Mouse (Mus musculus) embryonic facial prominence, embryonic 12.5 days (tissue): ENCODE results near the gene Fcgrt. TPM values are rescaled to one million over a fixed set of nuclear protein-coding genes. Genes with fewer than 3 reads are reported as not detected.

Source experiments
- ATAC-seq: fragments of 200-750 bp; cut with Nextera tagmentation; 2 replicates; pipeline ENCODE4 v1.8.0; 2017; ENCODE audit not compliant: insufficient number of reproducible peaks, insufficient read depth, low FRiP score, low TSS enrichment
- H3K27ac ChIP-seq: fragments of 300-500 bp; sonication (generic); 2 replicates; pipeline ENCODE4 v1.5.1; 2016; ENCODE audit warnings: mild to moderate bottlenecking
- H3K27me3 ChIP-seq: fragments of 300-500 bp; sonication (generic); 2 replicates; pipeline ENCODE4 v1.6.1; 2016; ENCODE audit warnings: mild to moderate bottlenecking, moderate library complexity
- H3K36me3 ChIP-seq: fragments of 300-500 bp; sonication (generic); 2 replicates; pipeline ENCODE4 v1.6.1; 2016; ENCODE audit warnings: mild to moderate bottlenecking
- H3K4me1 ChIP-seq: fragments of 300-500 bp; sonication (generic); 2 replicates; pipeline ENCODE4 v1.6.1; 2016
- H3K4me2 ChIP-seq: fragments of 300-500 bp; sonication (generic); replicated peaks from 2 replicates; pipeline ENCODE4 v1.6.1; 2016; ENCODE audit warnings: mild to moderate bottlenecking, moderate library complexity
- H3K4me3 ChIP-seq: fragments of 300-500 bp; sonication (generic); 2 replicates; pipeline ENCODE4 v1.5.1; 2016; ENCODE audit warnings: mild to moderate bottlenecking
- H3K9ac ChIP-seq: fragments of 300-500 bp; sonication (generic); 2 replicates; pipeline ENCODE4 v1.6.1; 2016; ENCODE audit warnings: mild to moderate bottlenecking, moderate library complexity
- H3K9me3 ChIP-seq: fragments of 300-500 bp; sonication (generic); 2 replicates; pipeline ENCODE4 v1.6.1; 2016; ENCODE audit warnings: mild to moderate bottlenecking, moderate library complexity
- WGBS: fragments of 180-500 bp; shearing (Covaris S2); methylation state at CpG from one replicate; pipeline ENCODE4 v1.1.7; 2016; 5-methylcytosine and 5-hydroxymethylcytosine counted together
- polyA plus RNA-seq: library from polyadenylated mRNA; unstranded; fragments of >200 nt; fragmentation: Nextera tagmentation; extraction: Ambion mirVana; gene quantifications from 2 replicates; pipeline ENCODE4 v1.2.1, GENCODE M21; 2016

Gene Fcgrt
- polyA plus RNA-seq, 1 experiment from 2014 or later: 26.0 TPM

- ATAC-seq: peak; percentile 86
- WGBS: under 1% methylated on average over 16 of the region's 16 CpGs
These were observed 11.6 kb downstream of the Fcgrt start, which contains the start of gene Rcn3 for GRCm38 (mm10) chr7:45092048-45092447. TSS of gene Rcn3 (minus strand) at chr7:45092221.

GRCm38 (mm10) chr7:45091001-45091990 lies 12.4 kb downstream of the Fcgrt start:
- no peaks in the 10 kb centered on the region for H3K27me3 ChIP-seq
- H3K36me3 ChIP-seq: peaks cover 34% of the 10 kb centered on the region
- WGBS: 8% methylated on average over 35 of the region's 35 CpGs
- H3K4me3 ChIP-seq: peak overlapping the region; percentile 68
- peaks cover 34% of the 10 kb centered on the region; the same call in 1 of the 2 replicates for H3K4me1 ChIP-seq
- H3K9ac ChIP-seq: peak overlapping the region; percentile 80
- peak overlapping the region; percentile 93 for H3K27ac ChIP-seq
- peak; percentile 59 for ATAC-seq
- H3K9me3 ChIP-seq: no peaks in the 10 kb centered on the region
- peak overlapping the region; percentile 73 for H3K4me2 ChIP-seq

More at GRCm38 (mm10) chr7:45092048-45092447, 11.6 kb downstream of the Fcgrt start, which contains the start of gene Rcn3:
- Histone ChIP-seq H3K27me3 (no peaks in the 10 kb centered on the region), H3K27ac (peak within 1 kb of the TSS; percentile 93), H3K36me3 (peaks cover 27% of the 10 kb centered on the region), H3K4me1 (peaks cover 34% of the 10 kb centered on the region; the same call in 1 of the 2 replicates), H3K4me3 (peak within 1 kb of the TSS; percentile 68), H3K4me2 (peak within 1 kb of the TSS; percentile 73), H3K9me3 (no peaks in the 10 kb centered on the region), H3K9ac (peak within 1 kb of the TSS; percentile 80)

GRCm38 (mm10) chr7:45090251-45090977 lies 13.2 kb downstream of the Fcgrt start:
- peaks cover 43% of the 10 kb centered on the region for H3K36me3 ChIP-seq
- H3K9ac ChIP-seq: peak overlapping the region; percentile 80; the same call in 1 of the 2 replicates
- H3K9me3 ChIP-seq: no peaks in the 10 kb centered on the region
- no peaks in the 10 kb centered on the region for H3K27me3 ChIP-seq
- 79% methylated on average over 13 of the region's 13 CpGs for WGBS
- peaks cover 34% of the 10 kb centered on the region; the same call in 1 of the 2 replicates for H3K4me1 ChIP-seq
- no peak for ATAC-seq
- H3K27ac ChIP-seq: peak overlapping the region; percentile 93; the same call in 1 of the 2 replicates
- peak overlapping the region; percentile 68 for H3K4me3 ChIP-seq
- H3K4me2 ChIP-seq: peak overlapping the region; percentile 73

- no peak overlapping the region for H3K27ac ChIP-seq
- no peak overlapping the region for H3K4me3 ChIP-seq
- H3K9me3 ChIP-seq: no peaks in the 10 kb centered on the region
- no peak overlapping the region for H3K9ac ChIP-seq
- H3K4me1 ChIP-seq: peaks cover 23% of the 10 kb centered on the region; the same call in 1 of the 2 replicates
- no peak overlapping the region for H3K4me2 ChIP-seq
- WGBS: 91% methylated on average over 17 of the region's 17 CpGs
- no peak for ATAC-seq
- no peaks in the 10 kb centered on the region for H3K27me3 ChIP-seq
- peaks cover 58% of the 10 kb centered on the region for H3K36me3 ChIP-seq
These were observed 15.1 kb downstream of the Fcgrt start for GRCm38 (mm10) chr7:45088597-45088996.

GRCm38 (mm10) chr7:45086084-45086483 lies 17.6 kb downstream of the Fcgrt start:
- Histone ChIP-seq H3K27ac (no peak overlapping the region), H3K9ac (no peak overlapping the region), H3K9me3 (no peaks in the 10 kb centered on the region), H3K4me1 (peaks cover 12% of the 10 kb centered on the region; the same call in 1 of the 2 replicates), H3K4me3 (no peak overlapping the region), H3K36me3 (peaks cover 72% of the 10 kb centered on the region), H3K27me3 (no peaks in the 10 kb centered on the region), H3K4me2 (no peak overlapping the region)
- no peak for ATAC-seq
- WGBS: 78% methylated on average over 4 of the region's 4 CpGs

- WGBS: 81% methylated on average over 22 of the region's 22 CpGs
- Histone ChIP-seq H3K4me2 (no peak overlapping the region), H3K4me1 (no peaks in the 10 kb centered on the region), H3K27me3 (no peaks in the 10 kb centered on the region), H3K9me3 (no peaks in the 10 kb centered on the region), H3K27ac (no peak overlapping the region), H3K36me3 (peaks cover 59% of the 10 kb centered on the region), H3K9ac (no peak overlapping the region), H3K4me3 (no peak overlapping the region)
- no peak for ATAC-seq
These were observed 20.3 kb downstream of the Fcgrt start for GRCm38 (mm10) chr7:45083300-45083890.

- no peaks in the 10 kb centered on the region for H3K27me3 ChIP-seq
- H3K27ac ChIP-seq: peak overlapping the region; percentile 75
- ATAC-seq: no peak
- H3K9ac ChIP-seq: no peak overlapping the region
- peaks cover 55% of the 10 kb centered on the region for H3K36me3 ChIP-seq
- H3K4me3 ChIP-seq: no peak overlapping the region
- H3K9me3 ChIP-seq: no peaks in the 10 kb centered on the region
- 68% methylated on average over 25 of the region's 25 CpGs for whole genome bisulfite sequencing
- H3K4me1 ChIP-seq: no peaks in the 10 kb centered on the region
- H3K4me2 ChIP-seq: no peak overlapping the region
These were observed 21.0 kb downstream of the Fcgrt start for GRCm38 (mm10) chr7:45082401-45083299.

GRCm38 (mm10) chr7:45081016-45081415 lies 22.6 kb downstream of the Fcgrt start:
- peaks cover 54% of the 10 kb centered on the region for H3K36me3 ChIP-seq
- ATAC-seq: no peak
- H3K9ac ChIP-seq: no peak overlapping the region
- WGBS: 50% methylated on average over 5 of the region's 5 CpGs
- H3K9me3 ChIP-seq: no peaks in the 10 kb centered on the region
- H3K27me3 ChIP-seq: no peaks in the 10 kb centered on the region
- H3K4me2 ChIP-seq: no peak overlapping the region
- no peak overlapping the region for H3K27ac ChIP-seq
- H3K4me1 ChIP-seq: no peaks in the 10 kb centered on the region
- H3K4me3 ChIP-seq: no peak overlapping the region

- H3K36me3 ChIP-seq: peaks cover 55% of the 10 kb centered on the region
- H3K9me3 ChIP-seq: no peaks in the 10 kb centered on the region
- no peak overlapping the region for H3K27ac ChIP-seq
- H3K9ac ChIP-seq: no peak overlapping the region
- H3K4me1 ChIP-seq: no peaks in the 10 kb centered on the region
- 0% methylated on average over 10 of the region's 10 CpGs for WGBS
- H3K4me2 ChIP-seq: no peak overlapping the region
- no peaks in the 10 kb centered on the region for H3K27me3 ChIP-seq
- H3K4me3 ChIP-seq: no peak overlapping the region
- ATAC-seq: no peak
These were observed 23.8 kb downstream of the Fcgrt start for GRCm38 (mm10) chr7:45079856-45080255.

- peaks cover 53% of the 10 kb centered on the region for H3K36me3 ChIP-seq
- H3K4me1 ChIP-seq: no peaks in the 10 kb centered on the region
- no peaks in the 10 kb centered on the region for H3K9me3 ChIP-seq
- 41% methylated on average over 9 of the region's 9 CpGs for WGBS
- no peak overlapping the region for H3K9ac ChIP-seq
- no peak overlapping the region for H3K27ac ChIP-seq
- no peak overlapping the region for H3K4me3 ChIP-seq
- H3K4me2 ChIP-seq: no peak overlapping the region
- ATAC-seq: no peak
- no peaks in the 10 kb centered on the region for H3K27me3 ChIP-seq
These were observed 25.1 kb downstream of the Fcgrt start for GRCm38 (mm10) chr7:45078513-45078912.
